ENCODE assay signal across 12 mouse cellular contexts in the genomic region with DNA sequence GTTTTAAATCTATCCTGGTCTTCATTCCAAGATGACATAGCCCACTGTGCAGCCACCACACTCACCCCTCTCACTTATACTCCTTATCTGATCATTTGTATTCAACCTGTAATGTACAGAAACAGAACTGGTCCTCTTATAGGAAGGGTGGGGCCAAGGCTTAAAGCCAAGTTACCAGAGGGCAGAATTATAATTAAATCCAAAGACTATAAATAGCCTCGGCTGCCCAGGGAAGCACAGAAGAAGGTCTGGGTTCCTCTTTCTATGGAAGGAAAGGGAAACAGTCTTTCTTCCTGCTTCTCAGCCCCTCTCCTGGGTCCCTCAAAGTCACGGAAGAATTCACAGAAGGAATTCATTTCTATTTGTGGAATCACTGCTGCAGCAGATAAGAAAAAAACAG. TPM values are rescaled to one million over a fixed set of nuclear protein-coding genes. Genes with fewer than 3 reads are reported as not detected.
DNase-seq lines count a peak whose midpoint lies in the region; ATAC-seq and TF ChIP-seq lines count a peak whose summit lies in the region.
"Had no signal": no experiment of that assay in that cellular context is flagged by ENCODE, and none has a peak within 500 bp of the region (broad histone marks: within the 10 kb centered on the region; RNA-seq: fewer than 3 reads in every experiment).

No protein-coding gene starts in this region.

- no peaks in the 10 kb centered on the region for H3K27me3 ChIP-seq in hindbrain, postnatal 0 days (ENCODE audit: insufficient read depth, low read length)
- no peaks in the 10 kb centered on the region for H3K27me3 ChIP-seq in hindbrain, embryonic 13.5 days

- 29% methylated on average over 2 of the region's 2 CpGs for WGBS in hindbrain, postnatal 0 days
- 43% methylated on average over 2 of the region's 2 CpGs for WGBS in hindbrain, embryonic 13.5 days
- WGBS in macrophage (ENCODE audit: missing documents) = 0% methylated on average over 2 of the region's 2 CpGs

- H3K36me3 ChIP-seq in hindbrain, postnatal 0 days (ENCODE audit: insufficient read depth, low read length) = no peaks in the 10 kb centered on the region
- no peaks in the 10 kb centered on the region for H3K36me3 ChIP-seq in hindbrain, embryonic 13.5 days
- H3K36me3 ChIP-seq in macrophage (ENCODE audit: inconsistent target) = no peaks in the 10 kb centered on the region

- no peak for DNase-seq in hindbrain, postnatal 0 days (ENCODE audit: low spot score)
- peak; percentile 32 for DNase-seq in heart, postnatal 4 days
- no peak for DNase-seq in gastrocnemius, postnatal 36 days
- DNase-seq: adrenal gland, adult 2 months had no signal

- H3K27ac ChIP-seq in hindbrain, postnatal 0 days = no peak overlapping the region
- H3K27ac ChIP-seq in hindbrain, embryonic 13.5 days = no peak overlapping the region
- peak overlapping the region; percentile 16; the same call in 1 of the 2 replicates for H3K27ac ChIP-seq in brown adipose tissue, adult 24 weeks (replicated peaks; ENCODE audit: low read depth, low read length)
- H3K27ac ChIP-seq in macrophage = peak overlapping the region; percentile 22; the same call in 1 of the 2 replicates

- H3K4me3 ChIP-seq in hindbrain, postnatal 0 days (ENCODE audit: low read length) = no peak overlapping the region
- no peak overlapping the region for H3K4me3 ChIP-seq in hindbrain, embryonic 13.5 days
- H3K4me3 ChIP-seq in brown adipose tissue, adult 24 weeks (ENCODE audit: insufficient read depth, low read depth, low read length) = no peak overlapping the region
- peak overlapping the region; percentile 9; the same call in 1 of the 2 replicates for H3K4me3 ChIP-seq in macrophage (ENCODE audit: inconsistent target)

- peak overlapping the region; percentile 25; the same call in 1 of the 2 replicates for H3K4me2 ChIP-seq in hindbrain, postnatal 0 days (ENCODE audit: low read depth, low read length)
- no peak overlapping the region for H3K4me2 ChIP-seq in hindbrain, embryonic 13.5 days

- no peak for TF ChIP-seq CTCF in hindbrain, postnatal 0 days (IDR thresholded peaks at IDR 0.05; ENCODE audit: low read depth)

- intact Hi-C loops in gastrocnemius, postnatal 36 days (cut with DNase I) = loop anchor here (1.0 to 5.0 kb wide), 2 partner anchors 52 to 118 kb away; a partner anchor contains a TSS

- no peaks in the 10 kb centered on the region for H3K79me2 ChIP-seq in macrophage (ENCODE audit: inconsistent target)

- ATAC-seq in hindbrain, postnatal 0 days = no peak
- no peak for ATAC-seq in hindbrain, embryonic 13.5 days (ENCODE audit: low FRiP score)
- no peak for ATAC-seq in erythroid progenitor cell, adult 5-6 weeks (replicated peaks; ENCODE audit: low FRiP score, poor library complexity, severe bottlenecking)
- no peak for ATAC-seq in cerebellum, adult (ENCODE audit: insufficient number of reproducible peaks, low FRiP score, low TSS enrichment)
- ATAC-seq: CD4-positive, CD25-positive, alpha-beta regulatory T cell, adult 4 months had no signal

- H3K9ac ChIP-seq in hindbrain, postnatal 0 days (replicated peaks; ENCODE audit: low read length) = no peak overlapping the region
- H3K9ac ChIP-seq in hindbrain, embryonic 13.5 days = no peak overlapping the region

- no peaks in the 10 kb centered on the region for H3K4me1 ChIP-seq in hindbrain, postnatal 0 days (ENCODE audit: insufficient read depth, low read length)
- H3K4me1 ChIP-seq in hindbrain, embryonic 13.5 days (replicated peaks) = no peaks in the 10 kb centered on the region
- H3K4me1 ChIP-seq in brown adipose tissue, adult 24 weeks (ENCODE audit: control insufficient read depth, insufficient read depth, insufficient read length, low read length) = no peaks in the 10 kb centered on the region

- no peaks in the 10 kb centered on the region for H3K9me3 ChIP-seq in hindbrain, postnatal 0 days (ENCODE audit: low read length)
- H3K9me3 ChIP-seq in hindbrain, embryonic 13.5 days = no peaks in the 10 kb centered on the region

RNA-seq across cellular contexts. Expression of a gene that starts 8.8 kb away (rescaled TPM):
- total RNA-seq in hindbrain, postnatal 0 days (2014; rRNA removed) = 0.73 and 1.2 TPM in 2 replicates
- polyA plus RNA-seq in hindbrain, postnatal 0 days (2015; fragmentation: Nextera tagmentation; extraction: Ambion mirVana) = 0.52 and 0.61 TPM in 2 replicates
- polyA plus RNA-seq in hindbrain, embryonic 13.5 days (2015; fragmentation: Nextera tagmentation; extraction: Ambion mirVana) = 0.21 and 0.30 TPM in 2 replicates
- not detected in 2 replicates for polyA plus RNA-seq in brown adipose tissue, adult 24 weeks (2012; ENCODE audit: insufficient read depth, insufficient read length, missing spikeins)
- under 1 TPM; 0.09 to 0.12 TPM for total RNA-seq in heart, postnatal 4 days (2021)
- under 1 TPM in 5 of 26 experiments, not detected in 21; 0.04 to 0.22 (median 0.08) TPM for total RNA-seq in macrophage (2018; cell fraction: chromatin; rRNA removed)
- total RNA-seq in macrophage (2018; cell fraction: cytosol; rRNA removed) = not detected
- total RNA-seq in macrophage (2018; cell fraction: nucleus; rRNA removed) = under 1 TPM in 6 of 26 experiments, not detected in 20; 0.04 to 0.17 (median 0.09) TPM
- polyA plus RNA-seq in macrophage (2018) = not detected in 3 replicates
- total RNA-seq in erythroid progenitor cell, adult 5-6 weeks (2015; ENCODE audit: low replicate concordance) = 0.36 TPM in 1 of 2 replicates, not detected in the other
- total RNA-seq in erythroid progenitor cell, adult 5-6 weeks (2017; ENCODE audit: low replicate concordance) = not detected in 2 replicates
- not detected for total RNA-seq in gastrocnemius, postnatal 36 days (2021)
- total RNA-seq: adrenal gland, adult 2 months had no signal
- polyA plus RNA-seq: adrenal gland, adult 2 months; neural tube, embryonic 11.5 days had no signal

RNA-seq across cellular contexts. Expression of a gene that starts 48.0 kb away (rescaled TPM):
- 3.1 and 5.8 TPM in 2 replicates for total RNA-seq in hindbrain, postnatal 0 days (2014; rRNA removed)
- polyA plus RNA-seq in hindbrain, postnatal 0 days (2015; fragmentation: Nextera tagmentation; extraction: Ambion mirVana) = 1.2 and 1.5 TPM in 2 replicates
- 0.12 and 0.16 TPM in 2 replicates for polyA plus RNA-seq in hindbrain, embryonic 13.5 days (2015; fragmentation: Nextera tagmentation; extraction: Ambion mirVana)
- polyA plus RNA-seq in brown adipose tissue, adult 24 weeks (2012; ENCODE audit: insufficient read depth, insufficient read length, missing spikeins) = not detected in 2 replicates
- total RNA-seq in heart, postnatal 4 days (2021) = 1 to 10 TPM; 3.8 to 5.0 TPM
- not detected for total RNA-seq in macrophage (2018; cell fraction: chromatin; rRNA removed)
- under 1 TPM in 2 of 26 experiments, not detected in 24; 0.05 TPM for total RNA-seq in macrophage (2018; cell fraction: cytosol; rRNA removed)
- not detected for total RNA-seq in macrophage (2018; cell fraction: nucleus; rRNA removed)
- polyA plus RNA-seq in macrophage (2018) = not detected in 3 replicates
- total RNA-seq in erythroid progenitor cell, adult 5-6 weeks (2015; ENCODE audit: low replicate concordance) = not detected in 2 replicates
- total RNA-seq in erythroid progenitor cell, adult 5-6 weeks (2017; ENCODE audit: low replicate concordance) = not detected in 2 replicates
- not detected for total RNA-seq in gastrocnemius, postnatal 36 days (2021)
- total RNA-seq: adrenal gland, adult 2 months had no signal
- polyA plus RNA-seq: adrenal gland, adult 2 months; gonadal fat pad, adult 2 months; neural tube, embryonic 11.5 days had no signal

Comparison
In these comparisons a context has a peak if more than half of its experiments do, and no peak if none do; other contexts are left out.
1. H3K27ac ChIP-seq: peak in brown adipose tissue, adult 24 weeks (single experiment) and macrophage (single experiment); none in hindbrain, postnatal 0 days (single experiment) and hindbrain, embryonic 13.5 days (single experiment).